Mouse (Mus musculus) stomach, embryonic 14.5 days (tissue): ENCODE data around the gene Stx1a. TPM values are rescaled to one million over a fixed set of nuclear protein-coding genes. Genes with fewer than 3 reads are reported as not detected.

ENCODE experiments used
- ATAC-seq: fragments of 200-750 bp; cut with Nextera tagmentation; 2 replicates; pipeline ENCODE4 v1.8.0; 2017; ENCODE audit warnings: low read depth, moderate TSS enrichment; ENCODE audit not compliant: insufficient number of reproducible peaks, insufficient read depth, low FRiP score
- H3K27ac ChIP-seq: fragments of 300-500 bp; sonication (generic); 2 replicates; pipeline ENCODE4 v1.5.1; 2014; ENCODE audit warnings: mild to moderate bottlenecking, low read length, moderate library complexity, mixed read lengths
- H3K27me3 ChIP-seq: fragments of 300-500 bp; sonication (generic); 2 replicates; pipeline ENCODE4 v1.6.1; 2014; ENCODE audit warnings: low read length, control low read depth, mixed read lengths; ENCODE audit not compliant: control insufficient read depth, insufficient read depth
- H3K36me3 ChIP-seq: fragments of 300-500 bp; sonication (generic); 2 replicates; pipeline ENCODE4 v1.6.1; 2014; ENCODE audit warnings: mild to moderate bottlenecking, control low read depth, low read length, moderate library complexity, mixed read lengths; ENCODE audit not compliant: control insufficient read depth, insufficient read depth
- H3K4me1 ChIP-seq: fragments of 300-500 bp; sonication (generic); 2 replicates; pipeline ENCODE4 v1.6.1; 2014; ENCODE audit warnings: low read length, control low read depth, mixed read lengths; ENCODE audit not compliant: control insufficient read depth, insufficient read depth
- H3K4me2 ChIP-seq: fragments of 300-500 bp; sonication (generic); replicated peaks from 2 replicates; pipeline ENCODE4 v1.6.1; 2014; ENCODE audit warnings: low read depth, low read length, control low read depth
- H3K4me3 ChIP-seq: fragments of 300-500 bp; sonication (generic); 2 replicates; pipeline ENCODE4 v1.5.1; 2014; ENCODE audit warnings: low read depth, low read length, control low read depth
- H3K9ac ChIP-seq: fragments of 300-500 bp; sonication (generic); replicated peaks from 2 replicates; pipeline ENCODE4 v1.6.1; 2014; ENCODE audit warnings: low read depth, mild to moderate bottlenecking, control low read depth, low read length, moderate library complexity, mixed read lengths
- H3K9me3 ChIP-seq: fragments of 300-500 bp; sonication (generic); 2 replicates; pipeline ENCODE4 v1.6.1; 2016; ENCODE audit warnings: low read depth, low read length, control low read depth; ENCODE audit not compliant: control insufficient read depth
- WGBS: fragments of 180-500 bp; shearing (Covaris S2); extraction: QIAGEN DNeasy Blood & Tissue Kit; methylation state at CpG from one replicate; pipeline ENCODE4 v1.1.7; 2014; 5-methylcytosine and 5-hydroxymethylcytosine counted together
- polyA plus RNA-seq: library from polyadenylated mRNA; unstranded; fragments of >200 nt; fragmentation: Nextera tagmentation; extraction: Ambion mirVana; gene quantifications from 2 replicates; pipeline ENCODE4 v1.2.1, GENCODE M21; 2014

The Stx1a gene
- polyA plus RNA-seq, 1 experiment from 2014 or later: 17.7 TPM

DNA sequence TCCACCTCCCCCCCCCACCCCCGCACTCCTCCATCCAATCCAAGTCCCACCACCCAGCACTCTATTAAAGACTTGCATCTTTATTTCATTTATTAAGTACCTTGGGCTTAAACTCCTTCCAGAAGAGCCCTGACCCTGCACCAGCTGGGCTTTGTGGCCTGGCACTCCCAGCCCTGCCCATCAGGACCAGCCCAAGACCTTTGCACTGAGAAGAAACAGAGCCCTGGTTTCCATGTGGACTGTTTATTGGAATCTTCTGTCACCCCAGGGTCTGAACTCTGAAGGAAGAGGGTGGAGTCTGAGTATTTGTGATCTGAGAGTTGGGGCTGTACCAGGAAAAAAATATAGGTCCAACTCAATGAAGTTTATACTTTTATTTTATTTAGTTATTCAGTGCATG lies 40.2 kb upstream of the Stx1a start:
- Histone ChIP-seq H3K4me3 (no peak overlapping the region), H3K4me1 (peaks cover 15% of the 10 kb centered on the region; the same call in 1 of the 2 replicates), H3K27me3 (peaks cover 29% of the 10 kb centered on the region), H3K9me3 (no peaks in the 10 kb centered on the region), H3K4me2 (no peak overlapping the region), H3K9ac (no peak overlapping the region), H3K27ac (no peak overlapping the region), H3K36me3 (no peaks in the 10 kb centered on the region)
- ATAC-seq: no peak
- WGBS: 81% methylated on average over 1 of the region's 1 CpGs

DNA sequence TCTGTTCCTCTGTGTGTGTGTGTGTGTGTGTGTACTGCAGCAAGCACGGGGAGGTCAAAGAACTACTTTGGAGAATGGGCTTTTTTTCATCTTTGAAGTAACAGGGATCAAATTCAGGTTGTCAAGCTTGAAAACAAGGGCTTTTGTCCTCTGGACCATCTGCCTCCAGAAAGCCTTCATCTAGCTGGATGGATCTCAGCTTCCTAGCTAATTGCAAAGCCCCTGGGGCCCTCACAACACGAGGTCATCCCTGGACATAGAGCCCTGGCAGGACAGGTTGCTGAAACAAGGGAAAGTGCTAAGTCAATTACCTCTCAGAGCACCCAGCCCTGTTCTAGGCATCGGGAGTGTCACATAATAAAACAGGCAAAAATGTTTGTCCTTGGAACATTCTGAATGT lies 39.5 kb upstream of the Stx1a start:
- no peak overlapping the region for H3K27ac ChIP-seq
- H3K36me3 ChIP-seq: no peaks in the 10 kb centered on the region
- H3K4me1 ChIP-seq: peaks cover 15% of the 10 kb centered on the region; the same call in 1 of the 2 replicates
- no peak overlapping the region for H3K4me3 ChIP-seq
- peaks cover 29% of the 10 kb centered on the region for H3K27me3 ChIP-seq
- no peak overlapping the region for H3K4me2 ChIP-seq
- 25% methylated on average over 3 of the region's 3 CpGs for WGBS
- H3K9ac ChIP-seq: no peak overlapping the region
- no peak for ATAC-seq
- H3K9me3 ChIP-seq: no peaks in the 10 kb centered on the region

DNA sequence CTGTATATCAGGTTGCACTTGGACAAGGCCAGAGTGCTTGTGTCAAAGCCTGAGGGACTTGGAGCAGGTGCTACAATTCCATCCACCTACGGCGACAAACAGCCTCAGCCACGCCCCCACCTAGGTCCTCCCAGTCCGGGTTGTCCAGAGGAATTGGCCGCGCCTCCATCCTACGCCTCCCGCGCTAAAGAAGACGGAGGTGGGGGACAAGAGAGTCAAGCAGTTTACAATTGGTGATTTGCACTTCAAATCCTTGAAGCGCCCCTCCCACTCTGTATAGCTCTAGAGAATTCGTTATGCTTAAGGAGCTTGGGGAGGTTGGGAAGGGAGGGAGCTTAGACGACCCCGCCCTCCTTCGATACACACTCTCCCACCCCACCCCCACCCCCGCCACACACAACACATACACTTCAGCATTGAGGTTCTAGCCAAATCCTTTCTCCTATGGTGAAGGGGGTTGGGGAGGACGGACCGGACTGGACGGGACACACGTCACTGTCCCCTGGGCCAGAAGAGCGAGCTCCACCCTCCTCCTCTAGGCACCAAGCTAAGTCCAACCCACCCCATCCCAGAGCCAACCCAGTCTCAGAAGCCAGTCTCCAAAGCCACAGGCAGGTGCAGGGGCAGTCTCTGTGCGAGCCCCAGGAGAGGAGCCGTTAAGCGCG lies 37.5 kb upstream of the Stx1a start, which contains the start of gene Cldn3:
Cldn3 (plus strand) TSS at position 582 of the 665 bp plus-strand sequence.
- peak within 1 kb of the TSS; percentile 46 for H3K4me2 ChIP-seq
- H3K27me3 ChIP-seq: peaks cover 29% of the 10 kb centered on the region

DNA sequence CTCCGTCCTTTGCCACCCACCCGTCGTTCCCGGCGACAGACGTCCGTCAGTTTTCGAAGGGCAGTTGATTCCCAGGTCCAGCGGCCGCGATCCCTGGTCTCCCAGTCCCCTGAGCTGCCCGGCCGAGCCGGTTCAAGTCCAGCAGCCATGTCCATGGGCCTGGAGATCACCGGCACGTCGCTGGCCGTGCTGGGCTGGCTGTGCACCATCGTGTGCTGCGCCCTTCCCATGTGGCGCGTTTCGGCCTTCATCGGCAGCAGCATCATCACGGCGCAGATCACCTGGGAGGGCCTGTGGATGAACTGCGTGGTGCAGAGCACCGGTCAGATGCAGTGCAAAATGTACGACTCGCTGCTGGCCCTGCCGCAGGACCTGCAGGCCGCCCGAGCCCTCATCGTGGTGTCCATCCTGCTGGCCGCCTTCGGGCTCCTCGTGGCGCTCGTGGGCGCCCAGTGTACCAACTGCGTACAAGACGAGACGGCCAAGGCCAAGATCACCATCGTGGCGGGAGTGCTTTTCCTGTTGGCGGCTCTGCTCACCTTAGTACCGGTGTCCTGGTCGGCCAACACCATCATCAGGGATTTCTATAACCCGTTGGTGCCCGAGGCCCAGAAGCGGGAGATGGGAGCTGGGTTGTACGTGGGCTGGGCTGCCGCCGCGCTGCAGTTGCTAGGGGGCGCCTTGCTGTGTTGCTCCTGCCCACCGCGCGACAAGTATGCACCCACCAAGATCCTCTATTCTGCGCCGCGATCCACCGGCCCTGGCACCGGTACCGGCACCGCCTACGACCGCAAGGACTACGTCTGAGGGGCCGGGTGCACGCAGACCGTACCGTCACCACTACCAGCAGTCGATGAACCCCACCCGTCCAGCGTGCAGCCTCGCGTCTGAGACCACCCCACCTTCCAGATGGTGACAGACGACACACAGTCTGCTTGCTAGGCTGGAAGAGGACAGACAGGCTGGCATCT lies 36.7 kb upstream of the Stx1a start:
- H3K9ac ChIP-seq: peak overlapping the region; percentile 42
- no peaks in the 10 kb centered on the region for H3K36me3 ChIP-seq
- no peak for ATAC-seq
- H3K4me2 ChIP-seq: peak overlapping the region; percentile 46
- no peaks in the 10 kb centered on the region for H3K9me3 ChIP-seq
- peak overlapping the region; percentile 37 for H3K4me3 ChIP-seq
- H3K27me3 ChIP-seq: peaks cover 29% of the 10 kb centered on the region
- peak overlapping the region; percentile 83 for H3K27ac ChIP-seq
- 6% methylated on average over 79 of the region's 79 CpGs for WGBS
- H3K4me1 ChIP-seq: peaks cover 15% of the 10 kb centered on the region; the same call in 1 of the 2 replicates

More for the DNA sequence above, 37.5 kb upstream of the Stx1a start, which contains the start of gene Cldn3:
- peaks cover 15% of the 10 kb centered on the region; the same call in 1 of the 2 replicates for H3K4me1 ChIP-seq
- H3K9me3 ChIP-seq: no peaks in the 10 kb centered on the region
- peak within 1 kb of the TSS; percentile 83 for H3K27ac ChIP-seq
- H3K4me3 ChIP-seq: peak within 1 kb of the TSS; percentile 37
- 1% methylated on average over 25 of the region's 25 CpGs for WGBS
- peak within 1 kb of the TSS; percentile 42 for H3K9ac ChIP-seq
- H3K36me3 ChIP-seq: no peaks in the 10 kb centered on the region
- peak; percentile 91 for ATAC-seq

DNA sequence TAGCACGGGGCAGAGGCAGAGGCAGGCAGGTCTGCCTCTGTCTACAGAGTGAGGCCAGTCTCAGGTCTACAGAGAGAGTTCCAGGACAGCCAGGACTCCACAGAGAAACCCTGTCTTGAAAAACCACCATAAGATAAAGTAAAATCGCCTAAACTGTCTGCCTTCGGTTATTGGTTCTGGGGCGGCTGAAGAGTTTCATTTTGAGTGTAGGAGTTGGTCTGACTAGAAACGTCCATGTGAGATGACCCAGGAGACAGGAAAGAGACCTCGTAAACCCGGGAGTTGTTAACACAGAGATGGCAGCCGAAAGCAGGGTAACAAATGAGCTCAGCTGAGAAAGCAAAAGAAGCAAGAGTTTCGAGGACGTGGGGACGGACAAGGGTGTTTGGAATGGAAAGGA lies 34.1 kb upstream of the Stx1a start:
- no peak for ATAC-seq
- H3K4me1 ChIP-seq: peaks cover 15% of the 10 kb centered on the region; the same call in 1 of the 2 replicates
- H3K27me3 ChIP-seq: peaks cover 29% of the 10 kb centered on the region
- H3K9ac ChIP-seq: no peak overlapping the region
- H3K4me2 ChIP-seq: 0 out of 2 replicates have a peak overlapping the region, but pooled peaks have one; percentile 17
- WGBS: 50% methylated on average over 11 of the region's 11 CpGs
- no peaks in the 10 kb centered on the region for H3K9me3 ChIP-seq
- no peak overlapping the region for H3K27ac ChIP-seq
- no peak overlapping the region for H3K4me3 ChIP-seq
- no peaks in the 10 kb centered on the region for H3K36me3 ChIP-seq

DNA sequence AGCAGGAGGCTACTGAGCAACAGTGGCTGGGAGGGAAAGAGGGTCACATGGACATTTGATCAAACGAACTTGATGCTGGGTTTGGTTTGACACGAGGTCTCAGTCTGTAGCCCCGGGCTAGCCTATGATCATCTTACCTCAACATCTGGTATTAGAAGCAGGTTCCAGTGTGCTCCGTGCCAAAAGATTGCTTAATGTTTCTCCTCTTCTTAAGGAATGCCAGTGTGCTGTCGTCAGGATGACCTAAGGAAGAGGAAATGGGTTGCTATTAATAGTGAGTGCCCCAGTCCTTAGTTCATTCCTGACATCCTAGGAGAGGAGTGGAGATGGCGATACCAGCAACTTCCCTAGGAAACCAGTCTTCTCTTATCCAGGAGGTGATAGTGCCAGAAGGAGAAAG lies 33.5 kb upstream of the Stx1a start:
- H3K27me3 ChIP-seq: peaks cover 29% of the 10 kb centered on the region
- 58% methylated on average over 6 of the region's 6 CpGs for WGBS
- no peak overlapping the region for H3K27ac ChIP-seq
- H3K4me2 ChIP-seq: no peak overlapping the region
- peaks cover 15% of the 10 kb centered on the region; the same call in 1 of the 2 replicates for H3K4me1 ChIP-seq
- no peaks in the 10 kb centered on the region for H3K36me3 ChIP-seq
- ATAC-seq: no peak
- H3K4me3 ChIP-seq: no peak overlapping the region
- H3K9me3 ChIP-seq: no peaks in the 10 kb centered on the region
- H3K9ac ChIP-seq: no peak overlapping the region

DNA sequence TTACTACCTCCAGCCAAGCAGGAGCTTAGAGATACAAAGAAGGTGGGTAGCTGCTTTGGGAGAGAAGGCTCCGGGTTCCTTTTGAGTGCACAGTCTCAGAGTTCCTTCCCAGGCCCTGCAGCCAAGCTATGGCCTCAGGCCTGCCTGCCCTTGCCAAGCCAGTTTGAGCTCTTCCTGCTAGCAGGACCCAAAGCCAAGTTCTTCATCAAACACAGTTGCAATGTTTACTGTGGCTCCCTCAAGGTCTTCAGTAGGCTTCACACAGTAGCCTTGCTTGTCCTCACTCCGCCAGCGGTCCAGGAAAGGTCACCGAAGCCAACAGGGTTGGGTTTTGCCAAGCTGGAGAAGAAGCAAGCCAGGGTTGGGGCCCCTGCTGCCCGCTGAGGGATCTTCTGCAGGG lies 30.7 kb upstream of the Stx1a start:
- Histone ChIP-seq H3K4me3 (no peak overlapping the region), H3K4me1 (no peaks in the 10 kb centered on the region), H3K36me3 (no peaks in the 10 kb centered on the region), H3K27me3 (peaks cover 4% of the 10 kb centered on the region), H3K4me2 (no peak overlapping the region), H3K9me3 (no peaks in the 10 kb centered on the region), H3K9ac (no peak overlapping the region), H3K27ac (no peak overlapping the region; the same call in 1 of the 2 replicates)
- ATAC-seq: no peak
- 84% methylated on average over 5 of the region's 5 CpGs for WGBS

DNA sequence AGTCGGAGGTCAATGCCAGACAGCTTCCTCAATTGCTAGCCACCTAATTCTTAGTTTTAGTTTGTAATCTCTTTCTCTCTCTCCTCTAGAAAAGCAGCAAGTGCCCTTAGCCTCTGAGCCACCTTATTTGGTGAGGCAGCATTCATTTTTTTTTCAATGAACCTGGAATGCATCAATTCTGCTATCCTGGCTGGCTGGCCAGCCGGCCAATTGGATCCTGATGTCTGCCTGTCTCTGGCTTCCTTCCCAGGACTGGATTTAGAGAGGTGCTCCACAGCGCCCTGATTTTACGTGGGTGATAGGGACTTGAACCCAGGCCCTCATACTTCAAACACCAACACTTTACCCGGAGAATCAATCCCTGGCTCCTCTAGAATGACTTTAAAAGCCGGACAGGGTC lies 24.9 kb upstream of the Stx1a start:
- Histone ChIP-seq H3K27me3 (no peaks in the 10 kb centered on the region), H3K9me3 (no peaks in the 10 kb centered on the region), H3K9ac (no peak overlapping the region), H3K27ac (no peak overlapping the region), H3K4me3 (no peak overlapping the region), H3K4me2 (no peak overlapping the region), H3K36me3 (no peaks in the 10 kb centered on the region), H3K4me1 (peaks cover 4% of the 10 kb centered on the region; the same call in 1 of the 2 replicates)
- no peak for ATAC-seq
- WGBS: 56% methylated on average over 6 of the region's 6 CpGs
